Mouse (Mus musculus) hindbrain, embryonic 14.5 days (tissue): ENCODE results near the gene Osbpl6. TPM values are rescaled to one million over a fixed set of nuclear protein-coding genes. Genes with fewer than 3 reads are reported as not detected.

Experiments
- ATAC-seq: fragments of 200-750 bp; cut with Nextera tagmentation; 2 replicates; pipeline ENCODE4 v1.8.0; 2017; ENCODE audit warnings: moderate number of reproducible peaks, mild to moderate bottlenecking, moderate TSS enrichment, moderate library complexity; ENCODE audit not compliant: low FRiP score
- DNase-seq: peaks from one replicate; pipeline ENCODE4 v3.0.0-alpha.2; 2015; ENCODE audit warnings: low spot score
- H3K27ac ChIP-seq: fragments of 300-500 bp; sonication (generic); 2 replicates; pipeline ENCODE4 v1.5.1; 2014; ENCODE audit warnings: mild to moderate bottlenecking, moderate library complexity
- H3K27me3 ChIP-seq: fragments of 300-500 bp; sonication (generic); 2 replicates; pipeline ENCODE4 v1.6.1; 2014; ENCODE audit warnings: mild to moderate bottlenecking, low read length, mixed read lengths; ENCODE audit not compliant: control insufficient read depth, insufficient read depth
- H3K36me3 ChIP-seq: fragments of 300-500 bp; sonication (generic); replicated peaks from 2 replicates; pipeline ENCODE4 v1.6.1; 2014; ENCODE audit not compliant: control insufficient read depth, insufficient read depth
- H3K4me1 ChIP-seq: fragments of 300-500 bp; sonication (generic); replicated peaks from 2 replicates; pipeline ENCODE4 v1.6.1; 2014; ENCODE audit warnings: antibody characterized with exemption, low read length, mixed read lengths; ENCODE audit not compliant: control insufficient read depth, insufficient read depth
- H3K4me2 ChIP-seq: fragments of 300-500 bp; sonication (generic); replicated peaks from 2 replicates; pipeline ENCODE4 v1.6.1; 2014; ENCODE audit warnings: mild to moderate bottlenecking, moderate library complexity
- H3K4me3 ChIP-seq: fragments of 300-500 bp; sonication (generic); replicated peaks from 2 replicates; pipeline ENCODE4 v1.5.1; 2014; ENCODE audit warnings: mild to moderate bottlenecking, low read length
- H3K9ac ChIP-seq: fragments of 300-500 bp; sonication (generic); 2 replicates; pipeline ENCODE4 v1.6.1; 2014
- H3K9me3 ChIP-seq: fragments of 300-500 bp; sonication (generic); 2 replicates; pipeline ENCODE4 v1.6.1; 2016; ENCODE audit warnings: low read length; ENCODE audit not compliant: control insufficient read depth
- WGBS: fragments of 180-500 bp; shearing (Covaris S2); extraction: QIAGEN DNeasy Blood & Tissue Kit; methylation state at CpG from one replicate; pipeline ENCODE4 v1.1.7; 2014; 5-methylcytosine and 5-hydroxymethylcytosine counted together
- polyA plus RNA-seq: library from polyadenylated mRNA; unstranded; fragments of >200 nt; fragmentation: Nextera tagmentation; extraction: Ambion mirVana; gene quantifications from 2 replicates; pipeline ENCODE4 v1.2.1, GENCODE M21; 2014

The Osbpl6 gene
- polyA plus RNA-seq, 1 experiment from 2014 or later = 31.2 TPM

GRCm38 (mm10) chr2:76504122-76504839, 98.0 kb downstream of the Osbpl6 start:
- Histone ChIP-seq H3K9me3 (0 out of 2 replicates have a peak, but pooled peaks cover 7% of the 10 kb centered on the region), H3K9ac (no peak overlapping the region), H3K27ac (no peak overlapping the region), H3K4me2 (no peak overlapping the region), H3K27me3 (no peaks in the 10 kb centered on the region), H3K4me1 (no peaks in the 10 kb centered on the region), H3K4me3 (no peak overlapping the region), H3K36me3 (no peaks in the 10 kb centered on the region)
- no peak for DNase-seq
- no peak for ATAC-seq
- 48% methylated on average over 12 of the region's 12 CpGs for whole genome bisulfite sequencing

- WGBS = 89% methylated on average over 2 of the region's 2 CpGs
These were observed 98.7 kb downstream of the Osbpl6 start for GRCm38 (mm10) chr2:76504989-76505388.

GRCm38 (mm10) chr2:76511281-76511721, 105.0 kb downstream of the Osbpl6 start:
- no peak overlapping the region for H3K9ac ChIP-seq
- 71% methylated on average over 8 of the region's 8 CpGs for WGBS
- no peak overlapping the region for H3K4me2 ChIP-seq
- 0 out of 2 replicates have a peak, but pooled peaks cover 7% of the 10 kb centered on the region for H3K9me3 ChIP-seq
- H3K4me1 ChIP-seq = no peaks in the 10 kb centered on the region
- DNase-seq = no peak
- no peaks in the 10 kb centered on the region for H3K27me3 ChIP-seq
- no peak overlapping the region for H3K4me3 ChIP-seq
- no peak overlapping the region for H3K27ac ChIP-seq
- no peaks in the 10 kb centered on the region for H3K36me3 ChIP-seq
- no peak for ATAC-seq

More at GRCm38 (mm10) chr2:76504989-76505388, 98.7 kb downstream of the Osbpl6 start:
- Histone ChIP-seq H3K36me3 (no peaks in the 10 kb centered on the region), H3K4me2 (no peak overlapping the region), H3K4me1 (no peaks in the 10 kb centered on the region), H3K27ac (no peak overlapping the region), H3K27me3 (no peaks in the 10 kb centered on the region), H3K9ac (no peak overlapping the region), H3K9me3 (0 out of 2 replicates have a peak, but pooled peaks cover 7% of the 10 kb centered on the region), H3K4me3 (no peak overlapping the region)
- DNase-seq (no peak), ATAC-seq (no peak)

GRCm38 (mm10) chr2:76512133-76512532, 105.8 kb downstream of the Osbpl6 start:
- H3K27me3 ChIP-seq = no peaks in the 10 kb centered on the region
- H3K27ac ChIP-seq = no peak overlapping the region
- 0 out of 2 replicates have a peak, but pooled peaks cover 7% of the 10 kb centered on the region for H3K9me3 ChIP-seq
- no peaks in the 10 kb centered on the region for H3K36me3 ChIP-seq
- ATAC-seq (no peak), DNase-seq (no peak)
- no peak overlapping the region for H3K4me2 ChIP-seq
- 95% methylated on average over 6 of the region's 6 CpGs for WGBS
- H3K4me1 ChIP-seq = no peaks in the 10 kb centered on the region
- no peak overlapping the region for H3K9ac ChIP-seq
- no peak overlapping the region for H3K4me3 ChIP-seq

- Histone ChIP-seq H3K36me3 (no peaks in the 10 kb centered on the region), H3K27ac (no peak overlapping the region), H3K4me2 (no peak overlapping the region), H3K9me3 (0 out of 2 replicates have a peak, but pooled peaks cover 4% of the 10 kb centered on the region), H3K9ac (no peak overlapping the region), H3K27me3 (no peaks in the 10 kb centered on the region), H3K4me3 (no peak overlapping the region), H3K4me1 (no peaks in the 10 kb centered on the region)
- WGBS = 73% methylated on average over 6 of the region's 6 CpGs
- DNase-seq = no peak
- ATAC-seq = no peak
These were observed 106.6 kb downstream of the Osbpl6 start for GRCm38 (mm10) chr2:76512888-76513287.

GRCm38 (mm10) chr2:76513296-76513695, 107.0 kb downstream of the Osbpl6 start:
- WGBS = 70% methylated on average over 3 of the region's 3 CpGs

GRCm38 (mm10) chr2:76517471-76517870, 111.2 kb downstream of the Osbpl6 start:
- DNase-seq (no peak), ATAC-seq (no peak)
- no peaks in the 10 kb centered on the region for H3K27me3 ChIP-seq
- H3K9ac ChIP-seq = no peak overlapping the region
- no peaks in the 10 kb centered on the region for H3K4me1 ChIP-seq
- H3K36me3 ChIP-seq = no peaks in the 10 kb centered on the region
- H3K4me3 ChIP-seq = no peak overlapping the region
- no peaks in the 10 kb centered on the region for H3K9me3 ChIP-seq
- no peak overlapping the region for H3K4me2 ChIP-seq
- WGBS = 94% methylated on average over 14 of the region's 14 CpGs
- H3K27ac ChIP-seq = no peak overlapping the region

More at GRCm38 (mm10) chr2:76513296-76513695, 107.0 kb downstream of the Osbpl6 start:
- H3K4me3 ChIP-seq = no peak overlapping the region
- H3K27ac ChIP-seq = no peak overlapping the region
- DNase-seq (no peak), ATAC-seq (no peak)
- H3K9ac ChIP-seq = no peak overlapping the region
- H3K9me3 ChIP-seq = no peaks in the 10 kb centered on the region
- no peaks in the 10 kb centered on the region for H3K4me1 ChIP-seq
- H3K36me3 ChIP-seq = no peaks in the 10 kb centered on the region
- no peaks in the 10 kb centered on the region for H3K27me3 ChIP-seq
- H3K4me2 ChIP-seq = no peak overlapping the region

- Histone ChIP-seq H3K9ac (no peak overlapping the region), H3K4me1 (no peaks in the 10 kb centered on the region), H3K4me3 (no peak overlapping the region), H3K4me2 (no peak overlapping the region), H3K27me3 (no peaks in the 10 kb centered on the region), H3K36me3 (no peaks in the 10 kb centered on the region), H3K9me3 (no peaks in the 10 kb centered on the region), H3K27ac (no peak overlapping the region)
- ATAC-seq (no peak), DNase-seq (no peak)
- WGBS = 91% methylated on average over 5 of the region's 5 CpGs
These were observed 112.2 kb downstream of the Osbpl6 start for GRCm38 (mm10) chr2:76518407-76519063.

- H3K36me3 ChIP-seq = no peaks in the 10 kb centered on the region
- no peak for ATAC-seq
- H3K27me3 ChIP-seq = no peaks in the 10 kb centered on the region
- no peak overlapping the region for H3K4me2 ChIP-seq
- H3K27ac ChIP-seq = no peak overlapping the region
- 85% methylated on average over 6 of the region's 6 CpGs for WGBS
- H3K9ac ChIP-seq = no peak overlapping the region
- no peak for DNase-seq
- H3K4me3 ChIP-seq = no peak overlapping the region
- no peaks in the 10 kb centered on the region for H3K9me3 ChIP-seq
- H3K4me1 ChIP-seq = no peaks in the 10 kb centered on the region
These were observed 115.3 kb downstream of the Osbpl6 start for GRCm38 (mm10) chr2:76521585-76521984.
